Mouse (Mus musculus): ENCODE data around the gene Ube2h.

DNA sequence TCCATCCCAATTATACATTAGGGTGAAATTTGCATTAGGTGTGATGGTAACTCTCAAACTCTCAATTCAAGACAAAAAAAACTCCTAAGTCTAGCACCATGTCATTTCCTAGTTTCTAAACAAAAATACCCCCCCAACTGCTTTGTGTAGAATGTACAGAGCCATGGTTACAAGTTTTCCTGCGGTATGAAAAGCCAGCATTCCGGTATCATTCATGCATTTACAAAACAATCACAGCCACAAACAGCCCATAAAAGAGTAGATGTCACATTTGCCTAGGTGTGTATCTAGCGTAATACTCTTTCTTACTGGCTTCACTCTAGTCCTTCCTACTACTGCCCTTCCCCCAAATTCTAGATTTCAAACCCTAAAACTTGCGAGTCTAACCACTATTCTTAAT is 2.2 kb downstream of the Ube2h start:
- TF ChIP-seq CTCF (IDR thresholded peaks at IDR 0.05; ENCODE audit: control insufficient read depth, insufficient read depth, insufficient replicate concordance, low read depth, low read length) (no peak), POLR2A (IDR thresholded peaks at IDR 0.05; ENCODE audit: control insufficient read depth, low read depth, low read length) (no peak)
